Mouse (Mus musculus) kidney, adult 2 months (tissue): ENCODE results near the gene Armc9.

Source experiments
- CTCF ChIP-seq: fragments of 200-500 bp; conservative IDR thresholded peaks from 2 replicates; pipeline ENCODE4 v1.5.1; 2011; ENCODE audit warnings: low read depth, mild to moderate bottlenecking, control low read depth, low read length, moderate library complexity, mixed read lengths; ENCODE audit not compliant: insufficient read depth, insufficient read length
- POLR2A ChIP-seq: fragments of 200-500 bp; IDR thresholded peaks from one replicate; pipeline ENCODE4 v1.6.1; 2011; ENCODE audit warnings: low read depth, low read length, control low read depth

DNA sequence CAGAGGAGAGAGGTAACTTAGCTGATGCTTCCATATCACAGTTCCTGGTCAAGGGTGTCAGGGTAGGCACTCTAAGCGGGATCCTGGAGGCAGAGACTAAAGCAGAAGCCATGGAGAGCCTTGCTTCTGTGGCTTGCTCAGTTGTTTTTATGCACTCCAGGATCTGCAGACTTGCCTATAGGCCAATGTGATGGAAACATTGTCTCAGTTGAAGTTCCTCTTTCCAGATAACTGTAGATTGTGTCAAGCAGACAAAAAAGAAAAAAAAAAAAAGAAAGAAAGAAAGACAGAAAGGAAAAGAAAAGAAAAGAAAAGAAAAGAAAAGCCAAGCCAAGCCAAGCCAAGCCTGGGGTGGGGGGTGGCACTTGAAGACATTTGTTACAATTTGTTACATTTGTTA lies 60.7 kb downstream of the Armc9 start:
- TF ChIP-seq CTCF (no peak), POLR2A (no peak)
